Mouse (Mus musculus): ENCODE measurements around the gene Metap1.

- no peak for TF ChIP-seq CTCF (IDR thresholded peaks at IDR 0.05; ENCODE audit: low read depth)
- TF ChIP-seq EP300 (IDR thresholded peaks at IDR 0.05; ENCODE audit: low read depth) = no peak
Observed at GRCm38 (mm10) chr3:138430360-138430976, 58.8 kb downstream of the Metap1 start.

All from liver, embryonic 14.5 days (tissue).